Mouse (Mus musculus) MEL (cell line): ENCODE measurements around the gene Prnd. TPM values are rescaled to one million over a fixed set of nuclear protein-coding genes. Genes with fewer than 3 reads are reported as not detected.

ENCODE experiments used
- DNase-seq: peaks from one replicate; pipeline ENCODE4 v3.0.0; 2011; ENCODE audit warnings: low read depth, low spot score
- H3K27ac ChIP-seq: 2 replicates; pipeline ENCODE4 v1.5.1; 2012; ENCODE audit warnings: low read depth, mild to moderate bottlenecking, control low read depth, low read length, moderate library complexity; ENCODE audit not compliant: control insufficient read depth
- H3K27me3 ChIP-seq, 2 experiments: fragments of 150-350 bp in 1 of 2; sonication (generic) in 1 of 2; 2 replicates each; pipeline ENCODE4 v1.6.1; 2012; ENCODE audit warnings: low read length in 2 of 2, mild to moderate bottlenecking in 2 of 2, improper control_type of control experiment in 1 of 2, moderate library complexity in 1 of 2; ENCODE audit not compliant: insufficient read depth in 2 of 2, control insufficient read depth in 1 of 2
- H3K36me3 ChIP-seq, 2 experiments: 2 replicates each; pipeline ENCODE4 v1.6.1; 2012 to 2014; ENCODE audit warnings: low read length in 2 of 2, improper control_type of control experiment in 1 of 2, inconsistent platforms in 1 of 2, mild to moderate bottlenecking in 1 of 2; ENCODE audit not compliant: insufficient read depth in 2 of 2, control insufficient read depth in 1 of 2
- H3K4me1 ChIP-seq, 2 experiments: fragments of 150-350 bp in 1 of 2; sonication (generic) in 1 of 2; 2 replicates each; pipeline ENCODE4 v1.6.1; 2012; ENCODE audit warnings: low read length in 2 of 2, improper control_type of control experiment in 1 of 2, mild to moderate bottlenecking in 1 of 2; ENCODE audit not compliant: insufficient read depth in 2 of 2, control insufficient read depth in 1 of 2
- H3K4me3 ChIP-seq, 2 experiments: fragments of 150-350 bp in 1 of 2; sonication (generic) in 1 of 2; 2 replicates each; pipeline ENCODE4 v1.5.1; 2012; ENCODE audit warnings: low read depth in 2 of 2, low read length in 2 of 2, mild to moderate bottlenecking in 2 of 2, moderate library complexity in 2 of 2, control low read depth in 1 of 2, improper control_type of control experiment in 1 of 2; ENCODE audit not compliant: control insufficient read depth in 1 of 2, insufficient read depth in 1 of 2
- H3K79me2 ChIP-seq: 2 replicates; pipeline ENCODE4 v1.6.1; 2012; ENCODE audit warnings: mild to moderate bottlenecking, low read length, moderate library complexity; ENCODE audit not compliant: control insufficient read depth, poor library complexity, insufficient read depth
- H3K9ac ChIP-seq: 2 replicates; pipeline ENCODE4 v1.6.1; 2012; ENCODE audit warnings: low read depth, mild to moderate bottlenecking, control low read depth, low read length, moderate library complexity; ENCODE audit not compliant: control insufficient read depth, poor library complexity, severe bottlenecking
- H3K9me3 ChIP-seq: fragments of 150-350 bp; sonication (generic); replicated peaks from 2 replicates; pipeline ENCODE4 v1.6.1; 2012; ENCODE audit warnings: mild to moderate bottlenecking, low read length, improper control_type of control experiment, moderate library complexity; ENCODE audit not compliant: insufficient read depth
- BHLHE40 ChIP-seq: IDR thresholded peaks from 2 replicates; pipeline ENCODE4 v1.6.1; 2012; ENCODE audit warnings: low read depth, mild to moderate bottlenecking, inconsistent platforms, low read length, improper control_type of control experiment, borderline replicate concordance
- CHD1 ChIP-seq: IDR thresholded peaks from 2 replicates; pipeline ENCODE4 v1.6.1; 2012; ENCODE audit warnings: low read depth, mild to moderate bottlenecking, inconsistent platforms, low read length, improper control_type of control experiment
- CTCF ChIP-seq, 3 experiments: IDR thresholded peaks in 2 of 3; conservative IDR thresholded peaks in 1 of 3; 2 replicates each; pipeline ENCODE4 v1.5.1; 2011 to 2012; ENCODE audit warnings: low read length in 3 of 3, low read depth in 2 of 3, mild to moderate bottlenecking in 2 of 3, improper control_type of control experiment in 1 of 3, inconsistent platforms in 1 of 3, mixed read lengths in 1 of 3, moderate library complexity in 1 of 3; ENCODE audit not compliant: control insufficient read depth in 1 of 3, insufficient read depth in 1 of 3, poor library complexity in 1 of 3, severe bottlenecking in 1 of 3
- EP300 ChIP-seq, 2 experiments: IDR thresholded peaks; 2 replicates each; pipeline ENCODE4 v1.6.1; 2011; ENCODE audit warnings: improper control_type of control experiment in 2 of 2, low read length in 2 of 2, low read depth in 1 of 2, mild to moderate bottlenecking in 1 of 2
- GATA1 ChIP-seq: IDR thresholded peaks from 2 replicates; pipeline ENCODE4 v1.6.1; 2011; ENCODE audit warnings: low read depth, low read length, improper control_type of control experiment
- KAT2A ChIP-seq: conservative IDR thresholded peaks from 2 replicates; pipeline ENCODE4 v1.6.1; 2012; ENCODE audit warnings: low read depth, low read length, improper control_type of control experiment, inconsistent platforms
- MAFK ChIP-seq: IDR thresholded peaks from 2 replicates; pipeline ENCODE4 v1.6.1; 2011; ENCODE audit warnings: low read depth, mild to moderate bottlenecking, low read length, improper control_type of control experiment, borderline replicate concordance
- MAZ ChIP-seq: IDR thresholded peaks from 2 replicates; pipeline ENCODE4 v1.6.1; 2012; ENCODE audit warnings: low read depth, mild to moderate bottlenecking, inconsistent platforms, low read length, improper control_type of control experiment
- MXI1 ChIP-seq: IDR thresholded peaks from 2 replicates; pipeline ENCODE4 v1.6.1; 2011; ENCODE audit warnings: mild to moderate bottlenecking, low read depth, low read length, improper control_type of control experiment
- MYB ChIP-seq: IDR thresholded peaks from 2 replicates; pipeline ENCODE4 v1.6.1; 2011; ENCODE audit warnings: mild to moderate bottlenecking, low read depth, low read length, improper control_type of control experiment
- MYC ChIP-seq: IDR thresholded peaks from 2 replicates; pipeline ENCODE4 v1.6.1; 2011; ENCODE audit warnings: low read depth, mild to moderate bottlenecking, low read length, improper control_type of control experiment, moderate library complexity
- NELFE ChIP-seq: IDR thresholded peaks from 2 replicates; pipeline ENCODE4 v1.6.1; 2011; ENCODE audit warnings: low read depth, low read length, improper control_type of control experiment
- NRF1 ChIP-seq: IDR thresholded peaks from 2 replicates; pipeline ENCODE4 v1.6.1; 2014; ENCODE audit warnings: low read depth, mild to moderate bottlenecking, inconsistent platforms, low read length, improper control_type of control experiment, moderate library complexity; ENCODE audit not compliant: poor library complexity, insufficient read depth, severe bottlenecking
- POLR2A ChIP-seq, 2 experiments: IDR thresholded peaks; 2 replicates each; pipeline ENCODE4 v1.6.1; 2011 to 2012; ENCODE audit warnings: low read length in 2 of 2, mild to moderate bottlenecking in 2 of 2, control low read depth in 1 of 2, improper control_type of control experiment in 1 of 2, low read depth in 1 of 2, moderate library complexity in 1 of 2; ENCODE audit not compliant: control insufficient read depth in 1 of 2, insufficient read depth in 1 of 2, poor library complexity in 1 of 2
- POLR2AphosphoS2 ChIP-seq: IDR thresholded peaks from 2 replicates; pipeline ENCODE4 v1.6.1; 2011; ENCODE audit warnings: low read length, improper control_type of control experiment
- RAD21 ChIP-seq: IDR thresholded peaks from 2 replicates; pipeline ENCODE4 v1.6.1; 2011; ENCODE audit warnings: mild to moderate bottlenecking, low read depth, low read length, improper control_type of control experiment
- RCOR1 ChIP-seq: IDR thresholded peaks from 2 replicates; pipeline ENCODE4 v1.6.1; 2012; ENCODE audit warnings: low read depth, mild to moderate bottlenecking, inconsistent platforms, low read length, improper control_type of control experiment
- SMC3 ChIP-seq: IDR thresholded peaks from 2 replicates; pipeline ENCODE4 v1.6.1; 2011; ENCODE audit warnings: low read depth, low read length, improper control_type of control experiment
- TAL1 ChIP-seq: IDR thresholded peaks from 2 replicates; pipeline ENCODE4 v1.6.1; 2012; ENCODE audit warnings: mild to moderate bottlenecking, inconsistent platforms, low read length, moderate library complexity, mixed read lengths
- TCF12 ChIP-seq: IDR thresholded peaks from 2 replicates; pipeline ENCODE4 v1.6.1; 2014; ENCODE audit warnings: low read depth, mild to moderate bottlenecking, inconsistent platforms, low read length, improper control_type of control experiment, moderate library complexity
- UBTF ChIP-seq: IDR thresholded peaks from 2 replicates; pipeline ENCODE4 v1.6.1; 2012; ENCODE audit warnings: low read depth, mild to moderate bottlenecking, inconsistent platforms, low read length, improper control_type of control experiment, moderate library complexity, borderline replicate concordance; ENCODE audit not compliant: insufficient read depth
- USF1 ChIP-seq: IDR thresholded peaks from 2 replicates; pipeline ENCODE4 v1.6.1; 2014; ENCODE audit warnings: low read depth, mild to moderate bottlenecking, inconsistent platforms, low read length, improper control_type of control experiment, moderate library complexity
- ZC3H11A ChIP-seq: IDR thresholded peaks from 2 replicates; pipeline ENCODE4 v1.6.1; 2012; ENCODE audit warnings: low read depth, mild to moderate bottlenecking, inconsistent platforms, low read length, improper control_type of control experiment
- ZMIZ1 ChIP-seq: IDR thresholded peaks from 2 replicates; pipeline ENCODE4 v1.6.1; 2012; ENCODE audit warnings: low read depth, mild to moderate bottlenecking, inconsistent platforms, low read length, improper control_type of control experiment, moderate library complexity
- ZNF384 ChIP-seq: IDR thresholded peaks from 2 replicates; pipeline ENCODE4 v1.6.1; 2012; ENCODE audit warnings: low read depth, mild to moderate bottlenecking, inconsistent platforms, low read length, improper control_type of control experiment
- polyA plus RNA-seq, 2 experiments: library from polyadenylated mRNA; stranded (reverse) in 1 of 2; unstranded in 1 of 2; fragments of >175 nt in 1 of 2; fragments of >200 nt in 1 of 2; gene quantifications; 2 replicates each; pipeline versions ENCODE4 v1.2.1 to v1.2.4; 2012; ENCODE audit warnings: low replicate concordance in 2 of 2, low read depth in 1 of 2; ENCODE audit not compliant: insufficient read length in 2 of 2, insufficient read depth in 1 of 2, missing spikeins in 1 of 2
- total RNA-seq: library from RNA; depleted of rRNA; stranded (reverse); fragments of 300-350 nt; gene quantifications from 2 replicates; pipeline ENCODE4 v1.2.3, GENCODE M21; 2012

Prnd gene
- total and polyA plus RNA-seq, 3 experiments, result 0.06 TPM; not detected in 2

GRCm38 (mm10) chr2:131934243-131934642 lies 16.4 kb upstream of the Prnd start:
- Histone ChIP-seq H3K27me3 (no peaks in the 10 kb centered on the region), H3K36me3 (no peaks in the 10 kb centered on the region), H3K79me2 (no peaks in the 10 kb centered on the region), H3K27ac (no peak overlapping the region), H3K4me3 (no peak overlapping the region), H3K4me1 (no peaks in the 10 kb centered on the region), H3K9me3 (no peaks in the 10 kb centered on the region), H3K9ac (no peak overlapping the region)
- TF ChIP-seq USF1 (no peak), RAD21 (no peak), CTCF (IDR thresholded peaks at IDR 0.05 in 2 of 3, conservative IDR thresholded peaks at IDR 0.05 in 1 of 3; ENCODE audit: control insufficient read depth in 1 of 3, insufficient read depth in 1 of 3, low read depth in 2 of 3, low read length in 3 of 3, poor library complexity in 1 of 3, severe bottlenecking in 1 of 3) (no peak), ZNF384 (no peak), SMC3 (no peak), GATA1 (no peak)
- DNase-seq, result no peak

DNA sequence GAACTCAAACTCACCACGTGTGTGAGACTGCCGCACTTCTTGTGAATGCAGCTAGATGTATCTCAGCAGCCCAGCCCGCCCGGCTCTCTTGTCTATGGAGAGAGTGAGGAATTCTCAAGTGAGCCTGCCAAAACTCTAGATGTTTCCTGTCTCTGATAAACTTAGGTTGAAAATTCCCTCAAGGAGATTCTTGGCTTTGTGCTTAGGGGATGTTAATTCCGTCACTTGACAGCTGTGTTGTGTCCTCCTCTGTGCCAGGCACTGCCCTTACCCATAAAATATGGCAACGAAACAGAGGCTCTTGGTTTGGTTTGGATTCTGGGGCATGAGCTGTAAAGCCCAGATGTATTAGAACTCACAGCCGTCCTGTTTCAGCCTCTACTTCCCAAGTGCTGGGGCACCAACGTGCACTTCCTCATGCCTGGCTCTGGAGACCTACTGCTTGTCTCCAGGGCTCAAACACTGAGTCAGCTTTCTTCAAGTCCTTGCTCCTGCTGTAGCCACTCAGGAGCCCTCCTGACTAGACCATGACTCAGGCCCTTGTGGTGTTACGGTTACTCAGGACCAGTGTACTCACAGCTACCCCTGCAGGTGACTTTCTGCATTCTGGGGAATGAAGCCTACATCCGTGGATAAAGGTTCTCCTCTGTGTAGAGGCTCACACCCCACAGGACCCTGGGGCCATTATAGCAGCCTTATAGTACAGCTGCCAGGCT lies 15.1 kb upstream of the Prnd start:
- TF ChIP-seq EP300 (IDR thresholded peaks at IDR 0.05; ENCODE audit: low read depth in 1 of 2, low read length in 2 of 2) (no peak), GATA1 (no peak), UBTF (no peak), MAFK (no peak), MYC (no peak), NRF1 (no peak), CTCF (IDR thresholded peaks at IDR 0.05 in 2 of 3, conservative IDR thresholded peaks at IDR 0.05 in 1 of 3; ENCODE audit: control insufficient read depth in 1 of 3, insufficient read depth in 1 of 3, low read depth in 2 of 3, low read length in 3 of 3, poor library complexity in 1 of 3, severe bottlenecking in 1 of 3) (peak in 2 of 3 experiments; percentile 7 to 35; a peak in 2 of 6 replicates), ZMIZ1 (no peak), TCF12 (no peak), RCOR1 (no peak), POLR2A (IDR thresholded peaks at IDR 0.05; ENCODE audit: control insufficient read depth in 1 of 2, insufficient read depth in 1 of 2, low read depth in 1 of 2, low read length in 2 of 2, poor library complexity in 1 of 2) (no peak), POLR2AphosphoS2 (no peak), BHLHE40 (no peak), MYB (no peak), CHD1 (no peak), MXI1 (no peak), ZNF384 (no peak), ZC3H11A (no peak), SMC3 (peak; percentile 29; the same call in 1 of the 2 replicates), MAZ (no peak), TAL1 (no peak), NELFE (no peak), RAD21 (peak; percentile 31), KAT2A (no peak)
- Histone ChIP-seq H3K79me2 (no peaks in the 10 kb centered on the region), H3K27me3 (no peaks in the 10 kb centered on the region), H3K36me3 (peaks cover 0 to 5% of the 10 kb centered on the region in 2 experiments; a peak in 1 of 4 replicates), H3K27ac (no peak overlapping the region), H3K4me1 (peaks cover 0 to 8% of the 10 kb centered on the region in 2 experiments; a peak in 2 of 4 replicates), H3K4me3 (no peak overlapping the region), H3K9me3 (no peaks in the 10 kb centered on the region), H3K9ac (no peak overlapping the region)
- DNase-seq, result peak; percentile 45
